Mouse (Mus musculus): ENCODE results near the gene Gnaz. TPM values are rescaled to one million over a fixed set of nuclear protein-coding genes. Genes with fewer than 3 reads are reported as not detected.

Gene Gnaz
- polyA plus RNA-seq, 1 experiment: 0.44 TPM

DNA sequence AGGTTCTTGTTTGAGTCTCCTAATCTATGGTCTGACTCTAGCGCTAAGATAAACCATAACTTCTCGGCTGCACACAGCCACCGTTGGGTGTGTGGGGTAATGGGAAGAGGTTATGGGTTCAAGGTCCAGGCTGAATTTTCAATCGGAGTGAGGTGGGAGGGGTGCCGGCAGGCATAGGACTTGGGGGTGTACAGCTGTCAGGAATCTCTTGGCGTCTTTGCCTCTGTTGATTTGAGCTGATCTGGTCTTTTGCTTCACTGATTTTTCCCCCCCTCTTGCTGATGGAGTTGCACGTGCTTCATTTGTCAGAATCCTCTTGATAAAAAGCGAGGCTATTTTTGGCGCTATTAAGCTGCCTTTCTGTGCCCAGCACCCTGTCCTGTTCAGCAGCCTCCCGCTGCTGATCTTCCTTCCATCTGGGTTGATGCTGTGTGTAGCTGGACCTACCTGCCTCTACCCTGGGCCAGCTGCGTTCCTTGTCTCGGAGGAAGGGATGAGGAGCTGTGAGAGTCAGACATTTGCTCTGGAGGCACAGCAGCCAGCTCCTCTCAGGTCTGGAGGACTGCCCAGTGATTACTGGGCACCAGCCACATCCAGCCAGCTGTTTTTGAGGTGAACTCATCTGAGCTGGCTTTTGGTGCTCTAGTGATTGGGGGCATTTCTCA is 96.5 kb downstream of the Gnaz start:
- Histone ChIP-seq H3K27ac (ENCODE audit: insufficient read depth, low read length) (no peak overlapping the region), H3K4me1 (ENCODE audit: control insufficient read depth, insufficient read depth, low read length) (peaks cover 12% of the 10 kb centered on the region), H3K4me3 (ENCODE audit: insufficient read depth, low read length) (peak overlapping the region; percentile 82)
- no peak for TF ChIP-seq POLR2A (IDR thresholded peaks at IDR 0.05; ENCODE audit: low read depth, low read length)
- TF ChIP-seq CTCF (IDR thresholded peaks at IDR 0.05; ENCODE audit: borderline replicate concordance, insufficient read depth, low read length): no peak

DNA sequence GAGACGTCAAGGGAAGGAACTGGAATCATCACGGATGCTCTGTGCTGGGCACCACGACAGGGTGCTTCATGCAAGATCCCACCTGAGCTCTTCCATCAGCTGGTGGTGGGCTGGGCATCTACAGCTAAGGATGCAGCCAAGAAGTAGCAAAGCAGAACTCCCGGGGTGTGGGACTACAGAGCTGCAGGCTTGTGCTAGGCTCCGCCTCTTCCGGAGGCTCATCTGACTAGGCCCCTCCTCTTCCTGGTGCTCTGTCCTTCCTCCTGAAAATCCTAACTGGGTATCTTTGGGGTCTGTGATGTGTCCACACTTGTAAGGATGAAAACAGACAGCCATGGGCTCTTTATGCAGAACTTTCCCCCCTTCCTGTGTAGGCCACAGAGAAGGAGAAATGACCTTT is 98.7 kb downstream of the Gnaz start:
- Histone ChIP-seq H3K27ac (ENCODE audit: insufficient read depth, low read length) (no peak overlapping the region), H3K4me3 (ENCODE audit: insufficient read depth, low read length) (no peak overlapping the region), H3K4me1 (ENCODE audit: control insufficient read depth, insufficient read depth, low read length) (peaks cover 22% of the 10 kb centered on the region)
- TF ChIP-seq POLR2A (IDR thresholded peaks at IDR 0.05; ENCODE audit: low read depth, low read length): no peak
- TF ChIP-seq CTCF (IDR thresholded peaks at IDR 0.05; ENCODE audit: borderline replicate concordance, insufficient read depth, low read length): no peak

Other genes starting within 250 kb of the Gnaz start
- not detected in 2 replicates for gene Rsph14, start 65.4 kb downstream of the Gnaz start, polyA plus RNA-seq (2011; ENCODE audit: insufficient read length, low read depth, missing spikeins)
- gene Rab36, start 69.9 kb downstream of the Gnaz start, polyA plus RNA-seq (2011; ENCODE audit: insufficient read length, low read depth, missing spikeins): 3.9 and 5.8 TPM in 2 replicates
- gene Bcr, start 93.4 kb downstream of the Gnaz start, polyA plus RNA-seq (2011; ENCODE audit: insufficient read length, low read depth, missing spikeins): 15.1 and 21.0 TPM in 2 replicates
- 39.0 and 39.2 TPM in 2 replicates for gene Specc1l, start 244.9 kb downstream of the Gnaz start, polyA plus RNA-seq (2011; ENCODE audit: insufficient read length, low read depth, missing spikeins)

All from embryonic fibroblast, embryonic 13.5 days (primary cell).